Comparison of ENCODE assay signal across 12 mouse cellular contexts in genomic region chr5:32163478-32164043, GRCm38 (mm10).
"Had no signal": no experiment of that assay in that cellular context is flagged by ENCODE, and none has a peak within 500 bp of the region (broad histone marks: within the 10 kb centered on the region; RNA-seq: fewer than 3 reads in every experiment).

No protein-coding gene starts in this region.

- H3K9ac ChIP-seq: liver, embryonic 13.5 days; lung, embryonic 15.5 days had no signal

- H3K4me2 ChIP-seq: liver, embryonic 13.5 days; lung, embryonic 15.5 days; midbrain, embryonic 11.5 days had no signal

- H3K4me1 ChIP-seq: liver, embryonic 13.5 days; lung, embryonic 15.5 days had no signal

- H3K4me3 ChIP-seq: layer of hippocampus, adult 2 months; liver, embryonic 13.5 days; lung, embryonic 15.5 days had no signal

- H3K36me3 ChIP-seq: liver, embryonic 13.5 days; lung, embryonic 15.5 days had no signal

- H3K27me3 ChIP-seq: liver, embryonic 13.5 days; lung, embryonic 15.5 days had no signal

- DNase-seq: kidney, adult 11 months; kidney, adult 9 months; kidney, postnatal 25 days; layer of hippocampus, adult 9-11 months; liver, embryonic 13.5 days; midbrain, embryonic 14.5 days; thymus, adult 2 months; thymus, postnatal 14 days; thymus, postnatal 4 days had no signal

- H3K9me3 ChIP-seq: liver, embryonic 13.5 days; lung, embryonic 15.5 days had no signal

- H3K27ac ChIP-seq: layer of hippocampus, adult 2 months; liver, embryonic 13.5 days; lung, embryonic 15.5 days had no signal
